Mouse (Mus musculus) liver, embryonic 16.5 days (tissue): ENCODE measurements around the gene Hsd17b2. TPM values are rescaled to one million over a fixed set of nuclear protein-coding genes. Genes with fewer than 3 reads are reported as not detected.
A peak's percentile ranks its signal among the peaks of the same experiment; 100 is the strongest.

ENCODE experiments used
- ATAC-seq: fragments of 200-750 bp; cut with Nextera tagmentation; 2 replicates; pipeline ENCODE4 v1.8.0; 2017; ENCODE audit warnings: low read depth, mild to moderate bottlenecking, moderate number of reproducible peaks, moderate library complexity
- H3K27ac ChIP-seq: fragments of 300-500 bp; sonication (generic); 2 replicates; pipeline ENCODE4 v1.5.1; 2014; ENCODE audit warnings: mild to moderate bottlenecking, low read length
- H3K27me3 ChIP-seq: fragments of 300-500 bp; sonication (generic); 2 replicates; pipeline ENCODE4 v1.6.1; 2014; ENCODE audit warnings: low read depth, low read length, mixed read lengths; ENCODE audit not compliant: control insufficient read depth, insufficient read depth
- H3K36me3 ChIP-seq: fragments of 300-500 bp; sonication (generic); 2 replicates; pipeline ENCODE4 v1.6.1; 2014; ENCODE audit warnings: mild to moderate bottlenecking; ENCODE audit not compliant: control insufficient read depth, insufficient read depth
- H3K4me1 ChIP-seq: fragments of 300-500 bp; sonication (generic); 2 replicates; pipeline ENCODE4 v1.6.1; 2014; ENCODE audit warnings: low read depth, low read length, mixed read lengths; ENCODE audit not compliant: control insufficient read depth
- H3K4me2 ChIP-seq: fragments of 300-500 bp; sonication (generic); 2 replicates; pipeline ENCODE4 v1.6.1; 2014; ENCODE audit warnings: low read depth, low read length, mixed read lengths
- H3K4me3 ChIP-seq: fragments of 300-500 bp; sonication (generic); 2 replicates; pipeline ENCODE4 v1.5.1; 2014; ENCODE audit warnings: low read depth, mild to moderate bottlenecking, low read length
- H3K9ac ChIP-seq: fragments of 300-500 bp; sonication (generic); 2 replicates; pipeline ENCODE4 v1.6.1; 2014; ENCODE audit warnings: low read depth, low read length
- H3K9me3 ChIP-seq: fragments of 300-500 bp; sonication (generic); replicated peaks from 2 replicates; pipeline ENCODE4 v1.6.1; 2016; ENCODE audit warnings: low read length; ENCODE audit not compliant: control insufficient read depth
- WGBS: fragments of 180-500 bp; shearing (Covaris S2); extraction: QIAGEN DNeasy Blood & Tissue Kit; methylation state at CpG from one replicate; pipeline ENCODE4 v1.1.7; 2014; ENCODE audit not compliant: insufficient replicate concordance; 5-methylcytosine and 5-hydroxymethylcytosine counted together
- polyA plus RNA-seq: library from polyadenylated mRNA; unstranded; fragments of >200 nt; fragmentation: Nextera tagmentation; extraction: Ambion mirVana; gene quantifications from 2 replicates; pipeline ENCODE4 v1.2.1, GENCODE M21; 2015

Gene Hsd17b2
- polyA plus RNA-seq, 1 experiment from 2014 or later: 90.2 TPM

- Histone ChIP-seq H3K4me3 (no peak overlapping the region), H3K9me3 (no peaks in the 10 kb centered on the region), H3K27me3 (no peaks in the 10 kb centered on the region), H3K9ac (no peak overlapping the region), H3K27ac (no peak overlapping the region), H3K4me1 (no peaks in the 10 kb centered on the region; the same call in 1 of the 2 replicates), H3K36me3 (peaks cover 25% of the 10 kb centered on the region), H3K4me2 (no peak overlapping the region)
- no peak for ATAC-seq
- 79% methylated on average over 19 of the region's 19 CpGs for WGBS
Measured at GRCm38 (mm10) chr8:117792616-117793144, 91.0 kb downstream of the Hsd17b2 start.

DNA sequence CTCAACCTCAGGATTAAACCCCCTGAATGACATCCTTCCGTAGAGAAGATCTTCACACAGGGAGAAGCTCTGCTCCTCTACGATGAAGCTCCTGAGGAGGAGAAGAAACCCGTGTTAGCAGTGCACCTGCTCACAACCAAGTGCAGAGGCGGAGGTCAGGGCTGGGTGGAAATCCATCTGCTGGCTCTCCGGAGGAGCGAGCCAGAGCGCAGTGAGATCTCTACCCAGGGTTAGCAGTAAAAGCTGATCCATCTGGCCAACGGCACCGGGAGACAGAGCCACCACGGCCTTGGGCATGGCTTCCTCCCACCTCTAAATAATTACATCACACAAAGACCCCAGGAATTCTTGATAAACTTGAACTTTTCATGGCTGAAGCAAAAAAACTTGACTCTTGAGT is 92.9 kb downstream of the Hsd17b2 start:
- Histone ChIP-seq H3K36me3 (peaks cover 28% of the 10 kb centered on the region), H3K27ac (no peak overlapping the region), H3K27me3 (no peaks in the 10 kb centered on the region), H3K9ac (no peak overlapping the region), H3K4me1 (peaks cover 2% of the 10 kb centered on the region), H3K9me3 (no peaks in the 10 kb centered on the region), H3K4me3 (no peak overlapping the region), H3K4me2 (no peak overlapping the region)
- WGBS: 92% methylated on average over 10 of the region's 10 CpGs
- ATAC-seq: no peak

DNA sequence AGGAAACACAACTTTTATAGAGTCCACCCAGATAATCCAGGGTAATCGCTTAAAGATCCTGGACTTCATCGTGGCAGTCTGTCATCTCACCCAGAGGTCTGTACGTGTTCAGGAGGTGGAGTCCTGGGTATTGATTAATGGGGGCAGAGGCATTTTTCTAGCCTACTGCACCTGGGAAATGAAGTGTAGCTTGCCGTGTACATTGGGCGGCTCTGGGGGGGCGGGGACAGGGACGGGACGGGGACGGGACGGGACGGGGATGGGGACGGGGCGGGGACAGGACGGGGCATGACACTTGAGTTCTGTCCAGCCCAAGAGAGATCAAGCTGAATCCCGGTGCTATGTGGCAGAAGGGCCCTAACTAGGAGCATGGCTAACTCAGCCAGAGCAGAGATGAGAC is 94.8 kb downstream of the Hsd17b2 start:
- peak; percentile 59 for ATAC-seq
- H3K27ac ChIP-seq: no peak overlapping the region
- no peak overlapping the region for H3K4me2 ChIP-seq
- no peaks in the 10 kb centered on the region for H3K9me3 ChIP-seq
- H3K4me1 ChIP-seq: peaks cover 14% of the 10 kb centered on the region
- no peak overlapping the region for H3K9ac ChIP-seq
- peaks cover 15% of the 10 kb centered on the region for H3K36me3 ChIP-seq
- no peak overlapping the region for H3K4me3 ChIP-seq
- H3K27me3 ChIP-seq: no peaks in the 10 kb centered on the region
- WGBS: 77% methylated on average over 15 of the region's 15 CpGs

GRCm38 (mm10) chr8:117798066-117798465 is 96.4 kb downstream of the Hsd17b2 start:
- 80% methylated on average over 2 of the region's 2 CpGs for WGBS
- Histone ChIP-seq H3K27me3 (no peaks in the 10 kb centered on the region), H3K4me1 (peaks cover 23% of the 10 kb centered on the region), H3K9ac (no peak overlapping the region), H3K9me3 (no peaks in the 10 kb centered on the region), H3K36me3 (peaks cover 11% of the 10 kb centered on the region), H3K27ac (no peak overlapping the region), H3K4me2 (no peak overlapping the region), H3K4me3 (no peak overlapping the region)
- ATAC-seq: no peak

GRCm38 (mm10) chr8:117801443-117802298 is 100.0 kb downstream of the Hsd17b2 start, which contains the start of gene Mphosph6:
TSS of gene Mphosph6 (minus strand) at chr8:117801943.
- peaks cover 23% of the 10 kb centered on the region for H3K4me1 ChIP-seq
- peak within 1 kb of the TSS; percentile 88 for H3K4me2 ChIP-seq
- no peaks in the 10 kb centered on the region for H3K9me3 ChIP-seq
- peak within 1 kb of the TSS; percentile 91 for H3K4me3 ChIP-seq
- under 1% methylated on average over 65 of the region's 65 CpGs for WGBS
- peak; percentile 96 for ATAC-seq
- no peaks in the 10 kb centered on the region for H3K27me3 ChIP-seq
- peak within 1 kb of the TSS; percentile 85 for H3K27ac ChIP-seq
- peak within 1 kb of the TSS; percentile 91 for H3K9ac ChIP-seq
- peaks cover 7% of the 10 kb centered on the region for H3K36me3 ChIP-seq

GRCm38 (mm10) chr8:117802299-117802689 is 100.6 kb downstream of the Hsd17b2 start:
- Histone ChIP-seq H3K4me3 (peak overlapping the region; percentile 91), H3K4me2 (peak overlapping the region; percentile 88), H3K27me3 (no peaks in the 10 kb centered on the region), H3K27ac (peak overlapping the region; percentile 84), H3K4me1 (peaks cover 23% of the 10 kb centered on the region), H3K36me3 (peaks cover 7% of the 10 kb centered on the region), H3K9me3 (no peaks in the 10 kb centered on the region), H3K9ac (peak overlapping the region; percentile 68)
- ATAC-seq: peak; percentile 12
- 4% methylated on average over 11 of the region's 11 CpGs for WGBS

GRCm38 (mm10) chr8:117805419-117805818 is 103.7 kb downstream of the Hsd17b2 start:
- Histone ChIP-seq H3K9me3 (no peaks in the 10 kb centered on the region), H3K4me3 (no peak overlapping the region), H3K4me2 (no peak overlapping the region), H3K9ac (no peak overlapping the region), H3K4me1 (peaks cover 15% of the 10 kb centered on the region), H3K36me3 (no peaks in the 10 kb centered on the region), H3K27me3 (no peaks in the 10 kb centered on the region), H3K27ac (no peak overlapping the region)
- no peak for ATAC-seq
- 58% methylated on average over 5 of the region's 5 CpGs for WGBS
